Mouse (Mus musculus) myocyte (in vitro differentiated cells): ENCODE measurements around the gene Fam32a. TPM values are rescaled to one million over a fixed set of nuclear protein-coding genes. Genes with fewer than 3 reads are reported as not detected.

Experiments used
- H3K27me3 ChIP-seq: one replicate; pipeline ENCODE4 v1.6.1; 2011; ENCODE audit not compliant: control insufficient read depth, insufficient read depth, insufficient read length
- H3K36me3 ChIP-seq: one replicate; pipeline ENCODE4 v1.6.1; 2011; ENCODE audit not compliant: control insufficient read depth, insufficient read depth
- H3K4me2 ChIP-seq: one replicate; pipeline ENCODE4 v1.6.1; 2011; ENCODE audit warnings: low read depth, control low read depth
- H3K4me3 ChIP-seq: one replicate; pipeline ENCODE4 v1.5.1; 2011; ENCODE audit warnings: mild to moderate bottlenecking, control low read depth, moderate library complexity
- H3K79me2 ChIP-seq: one replicate; pipeline ENCODE4 v1.6.1; 2011; ENCODE audit not compliant: control insufficient read depth, insufficient read depth
- H3ac ChIP-seq: one replicate; pipeline ENCODE4 v1.6.1; 2011; ENCODE audit not compliant: control insufficient read depth, insufficient read length
- CEBPB ChIP-seq: IDR thresholded peaks from 2 replicates; pipeline ENCODE4 v1.6.1; 2011; ENCODE audit warnings: mild to moderate bottlenecking, moderate library complexity; ENCODE audit not compliant: poor library complexity, insufficient read depth, severe bottlenecking
- E2F4 ChIP-seq: IDR thresholded peaks from one replicate; pipeline ENCODE4 v1.6.1; 2011; ENCODE audit warnings: mild to moderate bottlenecking, control low read depth, moderate library complexity; ENCODE audit not compliant: insufficient read depth
- MAX ChIP-seq: IDR thresholded peaks from one replicate; pipeline ENCODE4 v1.6.1; 2011; ENCODE audit warnings: low read depth, mild to moderate bottlenecking, control low read depth
- MYOD1 ChIP-seq, 3 experiments: IDR thresholded peaks; one replicate each; pipeline ENCODE4 v1.6.1; 2011; ENCODE audit warnings: control low read depth in 2 of 3, low read depth in 2 of 3, mild to moderate bottlenecking in 2 of 3, moderate library complexity in 1 of 3; ENCODE audit not compliant: insufficient read length in 2 of 3, control insufficient read depth in 1 of 3
- MYOG ChIP-seq, 3 experiments: IDR thresholded peaks; one replicate each; pipeline ENCODE4 v1.6.1; 2011; ENCODE audit warnings: control low read depth in 2 of 3, low read depth in 2 of 3, mild to moderate bottlenecking in 2 of 3; ENCODE audit not compliant: insufficient read length in 2 of 3, control insufficient read depth in 1 of 3, insufficient read depth in 1 of 3
- POLR2A ChIP-seq: IDR thresholded peaks from one replicate; pipeline ENCODE4 v1.6.1; 2011; ENCODE audit warnings: low read depth, mild to moderate bottlenecking, control low read depth, moderate library complexity; ENCODE audit not compliant: insufficient read length
- POLR2AphosphoS2 ChIP-seq: IDR thresholded peaks from one replicate; pipeline ENCODE4 v1.6.1; 2011; ENCODE audit warnings: low read depth, control low read depth; ENCODE audit not compliant: insufficient read length
- REST ChIP-seq: IDR thresholded peaks from one replicate; pipeline ENCODE4 v1.6.1; 2011; ENCODE audit warnings: mild to moderate bottlenecking, control low read depth, moderate library complexity; ENCODE audit not compliant: insufficient read depth, insufficient read length
- SRF ChIP-seq: IDR thresholded peaks from one replicate; pipeline ENCODE4 v1.6.1; 2011; ENCODE audit warnings: low read depth; ENCODE audit not compliant: control insufficient read depth, insufficient read length
- TCF12 ChIP-seq: IDR thresholded peaks from one replicate; pipeline ENCODE4 v1.6.1; 2011; ENCODE audit warnings: mild to moderate bottlenecking, control low read depth; ENCODE audit not compliant: poor library complexity, insufficient read depth, severe bottlenecking
- TCF3 ChIP-seq: IDR thresholded peaks from one replicate; pipeline ENCODE4 v1.6.1; 2011; ENCODE audit warnings: low read depth, control low read depth; ENCODE audit not compliant: insufficient read length
- USF1 ChIP-seq: IDR thresholded peaks from one replicate; pipeline ENCODE4 v1.6.1; 2011; ENCODE audit warnings: low read depth, mild to moderate bottlenecking, control low read depth, moderate library complexity
- polyA plus RNA-seq: library from polyadenylated mRNA; unstranded; fragments of >200 nt; fragmentation: generic; extraction: Trizol; gene quantifications from one replicate; pipeline ENCODE4 v1.2.1, GENCODE M21; 2012; ENCODE audit warnings: missing spikeins

The Fam32a gene
- polyA plus RNA-seq, result 29.5 TPM

DNA sequence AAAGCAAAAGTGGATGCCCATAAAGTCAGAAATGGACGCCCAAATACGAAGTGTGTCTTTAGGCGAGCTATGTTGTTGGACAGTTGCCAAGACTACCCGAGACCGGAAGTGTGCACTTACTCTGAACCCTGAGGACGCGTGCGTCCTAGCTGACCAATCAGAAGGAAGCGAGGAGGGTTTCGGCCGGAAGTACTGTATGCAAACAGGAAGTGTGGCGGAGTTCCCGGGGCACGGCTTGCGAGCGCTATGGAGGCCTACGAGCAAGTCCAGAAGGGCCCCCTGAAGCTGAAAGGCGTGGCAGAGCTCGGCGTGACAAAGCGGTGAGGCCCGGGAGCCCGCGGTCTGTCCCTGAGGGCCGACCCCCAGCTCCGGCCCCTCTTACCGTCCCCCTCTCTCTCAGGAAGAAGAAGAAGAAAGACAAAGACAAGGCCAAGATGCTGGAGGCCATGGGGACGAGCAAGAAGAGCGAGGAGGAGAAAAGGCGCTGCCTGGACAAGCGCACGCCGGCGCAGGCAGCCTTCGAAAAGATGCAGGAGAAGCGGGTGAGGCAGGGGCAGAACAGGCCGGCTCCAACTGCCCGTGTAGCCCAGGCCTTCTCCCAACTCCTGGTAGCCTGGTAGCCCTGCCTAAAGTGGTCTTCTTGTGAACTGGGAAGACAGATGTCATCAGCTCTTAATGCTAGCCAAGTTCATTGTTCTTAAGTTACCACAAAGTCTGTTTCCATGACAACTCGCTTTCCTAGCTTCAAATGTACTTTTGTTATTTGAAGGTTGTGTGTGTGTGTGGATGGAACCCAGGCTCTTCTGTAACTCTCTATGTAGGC is at the start of gene Fam32a:
Gene Fam32a, plus strand, starts transcription at position 190 of the 823 bp plus-strand sequence.
- no peaks in the 10 kb centered on the region for H3K27me3 ChIP-seq
- peak within 1 kb of the TSS; percentile 84 for H3ac ChIP-seq
- H3K79me2 ChIP-seq, result peaks cover 22% of the 10 kb centered on the region
- TF ChIP-seq CEBPB (no peak), TCF3 (no peak), USF1 (peak; percentile 31), MYOD1 (IDR thresholded peaks at IDR 0.05; ENCODE audit: control insufficient read depth in 1 of 3, insufficient read length in 2 of 3, low read depth in 2 of 3) (no peak), SRF (no peak), REST (no peak), POLR2AphosphoS2 (peak; percentile 53), MAX (no peak), E2F4 (no peak), MYOG (IDR thresholded peaks at IDR 0.05; ENCODE audit: control insufficient read depth in 1 of 3, insufficient read depth in 1 of 3, insufficient read length in 2 of 3, low read depth in 2 of 3) (no peak), TCF12 (no peak), POLR2A (peak; percentile 65)
- peaks cover 3% of the 10 kb centered on the region for H3K36me3 ChIP-seq
- H3K4me2 ChIP-seq, result peak within 1 kb of the TSS; percentile 95
- peak within 1 kb of the TSS; percentile 74 for H3K4me3 ChIP-seq

DNA sequence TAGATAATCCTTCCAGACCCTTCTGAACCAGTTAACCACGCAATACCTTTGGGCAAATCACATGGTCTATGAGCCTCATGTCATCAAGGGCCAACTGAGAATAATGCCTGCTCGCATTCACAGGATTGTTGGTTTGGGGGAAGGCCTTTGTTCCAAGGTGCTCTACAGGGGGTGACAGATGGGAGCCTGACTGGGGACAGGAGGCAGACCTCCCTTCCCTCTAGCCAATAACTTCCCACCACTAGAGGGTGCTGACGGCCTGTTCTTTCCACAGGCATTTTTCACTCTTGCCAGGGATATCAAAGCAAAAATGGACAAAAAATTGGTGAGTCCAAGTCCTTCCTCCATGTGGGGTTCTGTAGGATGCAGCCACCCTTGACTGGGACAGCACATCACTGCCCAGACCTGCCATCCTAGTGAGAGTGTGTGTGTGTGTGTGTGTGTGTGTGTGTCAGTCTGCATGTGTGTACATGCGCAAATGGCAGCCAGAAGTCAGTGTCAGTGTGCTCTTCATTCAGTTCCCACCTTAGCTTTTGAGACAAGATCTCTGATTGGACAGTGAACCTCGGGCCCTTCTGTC is 42.1 kb upstream of the Fam32a start:
- TF ChIP-seq E2F4 (no peak), MYOD1 (IDR thresholded peaks at IDR 0.05; ENCODE audit: control insufficient read depth in 1 of 3, insufficient read length in 2 of 3, low read depth in 2 of 3) (no peak), MYOG (IDR thresholded peaks at IDR 0.05; ENCODE audit: control insufficient read depth in 1 of 3, insufficient read depth in 1 of 3, insufficient read length in 2 of 3, low read depth in 2 of 3) (no peak)

DNA sequence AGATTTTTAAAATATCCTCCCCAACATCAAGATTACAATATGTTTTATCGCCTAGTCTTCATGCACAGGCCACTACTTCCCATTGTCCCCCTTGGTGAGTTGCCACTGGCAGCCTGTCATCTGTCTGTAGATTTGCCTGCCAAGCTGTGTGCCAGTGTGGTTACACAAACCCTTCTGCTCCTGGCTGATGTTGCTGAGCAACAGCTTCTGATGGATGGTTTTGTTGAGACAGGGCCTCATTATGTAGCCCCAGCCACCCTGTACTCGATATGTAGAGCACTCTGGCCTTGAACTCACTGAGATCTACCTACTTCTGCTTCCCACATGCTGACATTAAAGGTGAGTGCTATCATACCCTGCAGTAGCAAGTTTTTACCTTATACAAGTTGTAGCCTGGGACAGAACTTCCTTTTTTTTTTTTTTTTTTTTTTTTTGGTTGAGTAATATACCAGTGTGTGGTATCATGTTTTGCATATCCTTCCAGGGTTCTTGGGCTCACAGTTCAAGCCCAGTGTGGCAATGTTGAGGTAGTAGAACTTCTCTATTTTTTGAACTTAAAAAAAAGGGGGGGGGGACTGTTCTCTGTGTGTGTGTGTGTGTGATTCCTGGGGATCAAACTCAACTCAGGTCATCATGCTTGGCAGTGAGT is 35.9 kb upstream of the Fam32a start:
- TF ChIP-seq POLR2A, result no peak
- peak; percentile 45 for TF ChIP-seq POLR2AphosphoS2
- no peak for TF ChIP-seq MYOD1 (IDR thresholded peaks at IDR 0.05; ENCODE audit: control insufficient read depth in 1 of 3, insufficient read length in 2 of 3, low read depth in 2 of 3)
- no peak for TF ChIP-seq E2F4
- Histone ChIP-seq H3K36me3 (no peaks in the 10 kb centered on the region), H3K4me2 (no peak overlapping the region), H3ac (no peak overlapping the region), H3K79me2 (no peaks in the 10 kb centered on the region), H3K27me3 (no peaks in the 10 kb centered on the region), H3K4me3 (no peak overlapping the region)

More for the DNA sequence above, 42.1 kb upstream of the Fam32a start:
- H3ac ChIP-seq, result no peak overlapping the region
- no peak overlapping the region for H3K4me3 ChIP-seq
- no peaks in the 10 kb centered on the region for H3K79me2 ChIP-seq
- H3K4me2 ChIP-seq, result no peak overlapping the region
- no peaks in the 10 kb centered on the region for H3K36me3 ChIP-seq
- no peaks in the 10 kb centered on the region for H3K27me3 ChIP-seq

DNA sequence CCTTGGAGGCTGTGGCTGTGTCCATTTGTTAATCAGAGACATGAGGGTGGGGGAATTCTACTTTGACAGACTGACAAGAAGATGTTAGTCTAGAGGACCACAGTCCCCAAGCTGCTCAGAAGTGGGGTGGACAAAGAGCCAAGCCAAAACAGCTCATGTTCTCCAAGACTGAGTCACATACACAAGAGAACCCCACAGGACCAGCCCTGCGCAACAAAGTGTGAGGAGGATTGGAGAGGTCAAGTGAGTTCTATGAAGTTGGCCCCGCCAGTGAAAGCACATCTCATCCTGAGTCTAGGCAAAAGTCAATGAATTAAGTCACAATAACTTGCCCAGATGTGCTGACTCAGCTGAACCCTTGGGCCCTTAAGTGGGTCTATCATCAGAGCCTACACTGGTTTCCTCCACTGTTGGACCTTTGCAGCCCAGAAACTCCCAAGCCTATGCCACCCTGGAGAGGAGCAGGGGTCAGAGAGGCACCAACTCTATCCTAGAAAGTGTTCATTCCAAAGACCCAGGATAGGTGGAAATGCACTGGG is 31.7 kb upstream of the Fam32a start:
- H3K27me3 ChIP-seq, result no peaks in the 10 kb centered on the region
- no peak overlapping the region for H3ac ChIP-seq
- no peak overlapping the region for H3K4me3 ChIP-seq
- H3K79me2 ChIP-seq, result no peaks in the 10 kb centered on the region
- TF ChIP-seq CEBPB (no peak), MYOG (IDR thresholded peaks at IDR 0.05; ENCODE audit: control insufficient read depth in 1 of 3, insufficient read depth in 1 of 3, insufficient read length in 2 of 3, low read depth in 2 of 3) (no peak), TCF12 (no peak), POLR2A (no peak), MYOD1 (IDR thresholded peaks at IDR 0.05; ENCODE audit: control insufficient read depth in 1 of 3, insufficient read length in 2 of 3, low read depth in 2 of 3) (no peak), REST (no peak), POLR2AphosphoS2 (no peak), E2F4 (no peak)
- H3K36me3 ChIP-seq, result no peaks in the 10 kb centered on the region
- no peak overlapping the region for H3K4me2 ChIP-seq
